Mouse (Mus musculus) frontal cortex, postnatal 25 days (tissue): ENCODE data around the gene Dlst.
"Not testable (repeated sequence)": the region's sequence is repeated elsewhere in the genome, so short reads cannot be mapped to it uniquely, and the experiment has no call there.

Source experiments
- DNase-seq, 2 experiments: peaks; one replicate each; pipeline ENCODE4 v3.0.0; 2022; ENCODE audit warnings: low spot score in 2 of 2

The Dlst gene

DNA sequence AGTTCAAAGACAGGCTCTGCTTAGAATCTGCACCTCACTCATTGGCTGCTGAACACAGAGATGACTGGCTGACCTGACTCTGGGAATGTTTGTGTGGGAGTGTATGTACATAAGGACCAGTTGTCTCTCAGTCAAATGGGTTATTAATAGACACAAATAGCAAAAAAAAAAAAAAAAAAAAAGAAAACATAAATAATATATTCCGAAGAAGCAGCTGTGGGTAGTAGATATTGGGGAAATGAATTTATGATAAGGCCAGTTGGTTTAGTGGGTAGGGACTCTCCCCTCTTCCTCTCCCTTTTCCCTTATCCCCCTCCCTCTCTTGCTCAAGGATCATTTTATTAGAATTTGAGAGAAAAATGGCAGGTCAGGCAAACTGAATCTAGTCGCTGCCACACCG, 3.3 kb downstream of the Dlst start:
- no peak for DNase-seq

DNA sequence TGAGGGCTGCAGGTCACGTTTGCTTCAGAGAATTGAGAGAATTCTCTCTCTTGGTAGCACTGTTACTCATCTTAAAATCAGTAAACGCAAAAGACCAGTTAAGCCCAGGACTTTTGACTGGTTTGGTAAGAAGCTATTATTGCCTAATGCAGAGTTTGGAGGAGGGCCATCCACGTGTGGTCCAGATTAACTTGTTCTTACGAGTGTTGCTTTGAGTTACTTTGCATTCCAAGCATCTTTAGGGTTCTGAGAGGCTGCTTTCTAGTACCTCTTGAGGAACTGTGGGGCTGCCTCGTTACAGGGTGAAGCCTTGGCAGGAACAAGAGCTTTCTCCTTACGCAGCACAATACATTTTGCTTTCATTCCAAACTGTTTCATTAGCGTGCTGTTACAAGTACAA, 5.0 kb downstream of the Dlst start:
- no peak for DNase-seq

DNA sequence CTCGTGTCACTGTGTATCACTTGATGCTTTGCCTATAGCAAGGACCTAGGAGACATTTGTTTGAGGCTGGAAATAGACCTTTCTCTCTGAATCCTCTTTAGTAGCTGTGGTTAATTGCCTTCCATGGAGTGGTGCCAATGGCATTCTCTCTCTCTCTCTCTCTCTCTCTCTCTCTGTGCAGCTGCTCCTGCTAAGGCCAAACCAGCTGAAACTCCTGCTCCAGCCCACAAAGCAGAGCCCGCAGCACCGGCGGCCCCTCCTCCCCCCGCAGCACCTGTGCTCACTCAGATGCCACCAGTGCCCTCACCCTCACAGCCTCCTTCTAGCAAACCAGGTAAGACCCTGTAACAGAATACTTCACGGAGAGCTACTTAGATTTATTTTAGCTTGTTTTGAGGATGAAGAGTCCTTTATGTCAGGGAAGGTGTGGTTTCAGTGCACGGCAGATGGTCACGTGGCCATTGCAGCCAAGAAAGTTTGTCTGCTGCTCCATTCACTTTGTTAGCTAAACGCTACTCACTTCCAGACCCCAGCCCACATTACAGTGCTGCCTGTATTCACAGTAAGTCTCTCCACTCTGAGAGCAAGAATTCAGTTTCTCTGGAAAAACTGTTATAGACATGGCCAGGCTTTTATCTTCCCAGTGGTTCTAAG, 11.3 kb downstream of the Dlst start:
- DNase-seq: no peak

DNA sequence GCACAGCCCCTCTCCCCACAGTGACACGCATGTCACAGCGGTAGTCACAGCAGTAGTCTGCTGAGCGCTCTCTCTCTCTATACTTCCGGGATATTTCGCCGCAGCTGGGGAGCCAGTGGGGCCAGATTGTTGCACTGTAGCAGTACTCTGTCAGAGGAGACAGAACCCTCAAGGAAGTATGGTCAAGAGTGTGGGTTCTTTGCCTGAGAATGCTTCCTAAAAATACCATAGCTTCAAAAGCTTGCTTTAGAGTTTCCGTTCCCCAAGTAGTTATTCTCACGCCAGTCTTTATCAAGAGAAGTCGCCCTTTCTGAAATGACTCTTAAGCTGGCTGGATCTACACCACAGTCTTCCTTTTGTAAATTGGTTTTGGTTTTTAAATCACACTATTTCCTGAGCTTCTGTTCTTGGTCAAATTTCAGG, 12.5 kb downstream of the Dlst start:
- no peak for DNase-seq

DNA sequence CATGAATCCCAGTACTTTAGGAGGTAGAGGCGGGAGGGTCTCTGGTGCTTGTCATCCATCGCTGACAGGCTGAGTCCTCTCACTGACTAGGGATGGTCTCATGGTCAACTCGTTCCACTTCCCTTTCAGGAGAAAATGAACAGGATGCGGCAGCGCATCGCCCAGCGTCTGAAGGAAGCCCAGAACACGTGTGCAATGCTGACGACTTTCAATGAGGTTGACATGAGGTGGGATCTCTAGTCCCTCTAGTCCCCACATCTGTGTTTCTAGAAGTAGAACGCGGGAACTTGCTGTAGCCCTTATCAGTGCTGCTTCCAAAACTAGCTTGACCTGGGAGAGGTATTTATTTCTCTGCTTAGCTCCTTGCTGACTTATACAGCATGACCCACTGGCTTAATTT, 13.0 kb downstream of the Dlst start:
- no peak for DNase-seq

DNA sequence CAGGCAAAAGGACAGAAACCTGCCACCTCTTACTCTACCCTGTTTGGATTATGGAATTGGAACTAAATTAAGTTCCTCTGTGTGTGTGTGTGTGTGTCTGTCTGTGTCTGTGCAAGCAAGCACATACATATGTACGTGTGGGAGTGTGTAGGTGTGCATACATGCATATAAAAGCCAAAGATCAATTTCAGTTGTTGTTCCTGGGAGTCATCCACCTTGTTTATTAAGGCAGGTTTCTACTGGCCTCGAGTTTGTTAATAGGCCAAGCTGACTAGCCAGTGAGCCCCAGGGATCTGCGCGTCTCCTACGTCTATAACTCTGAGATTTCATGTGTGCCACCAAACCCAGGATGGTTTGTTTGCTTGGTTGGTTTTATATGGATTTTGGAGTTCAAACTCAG, 14.1 kb downstream of the Dlst start:
- no peak for DNase-seq

DNA sequence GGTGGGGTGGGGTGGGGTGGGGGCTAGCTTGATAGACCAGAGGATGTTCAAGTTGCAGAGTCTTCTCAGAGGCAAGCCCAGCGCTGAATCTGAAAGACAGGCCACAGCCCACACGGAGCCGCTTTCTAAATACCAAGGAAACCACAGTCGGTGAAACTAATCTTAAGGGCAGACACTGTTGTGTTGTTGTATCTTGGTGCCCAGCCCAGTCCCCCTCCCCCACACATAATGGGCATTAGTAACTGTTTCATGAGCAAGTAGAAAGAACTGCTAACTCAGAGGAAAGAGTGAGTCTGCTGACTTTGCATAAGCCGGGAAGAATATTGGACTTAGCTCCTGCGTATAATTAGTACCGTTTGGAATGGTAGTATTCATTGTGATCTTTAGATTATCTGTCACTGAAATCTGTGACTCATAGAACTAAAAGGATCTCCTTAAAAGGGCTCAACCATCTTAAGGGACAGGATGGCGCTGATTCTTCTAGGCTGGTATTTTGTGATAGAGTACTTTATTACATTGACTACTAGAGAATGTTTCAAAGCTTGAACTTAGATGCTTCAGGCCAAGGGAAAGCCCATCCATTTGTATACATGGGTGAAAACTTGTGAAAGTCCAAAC, 16.5 kb downstream of the Dlst start:
- no peak for DNase-seq

DNA sequence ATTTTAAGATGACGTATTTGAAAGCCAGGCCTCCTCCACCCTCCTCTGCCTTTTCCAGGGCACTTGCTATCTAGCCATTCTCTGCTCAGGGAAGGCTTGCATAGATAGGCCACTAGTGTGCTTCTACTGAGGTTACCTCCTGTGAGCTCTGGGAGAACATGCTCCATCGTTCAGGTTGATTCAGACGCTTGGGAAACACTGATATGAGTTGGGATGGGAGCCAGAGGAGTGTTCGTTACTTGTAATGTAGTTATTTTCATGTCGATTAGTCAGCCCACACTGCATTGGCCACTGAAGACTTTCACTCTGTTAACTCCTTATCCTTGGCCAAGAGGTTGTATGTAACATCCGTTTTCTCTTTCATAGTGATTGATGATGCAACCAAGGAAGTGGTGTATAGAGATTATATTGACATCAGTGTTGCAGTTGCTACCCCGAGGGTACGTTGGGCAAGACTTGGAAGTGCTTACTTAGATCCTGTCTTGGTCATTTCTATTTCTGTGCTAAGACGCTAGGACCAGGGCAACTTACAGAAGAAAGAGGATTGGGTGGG, 18.9 kb downstream of the Dlst start:
- no peak for DNase-seq

DNA sequence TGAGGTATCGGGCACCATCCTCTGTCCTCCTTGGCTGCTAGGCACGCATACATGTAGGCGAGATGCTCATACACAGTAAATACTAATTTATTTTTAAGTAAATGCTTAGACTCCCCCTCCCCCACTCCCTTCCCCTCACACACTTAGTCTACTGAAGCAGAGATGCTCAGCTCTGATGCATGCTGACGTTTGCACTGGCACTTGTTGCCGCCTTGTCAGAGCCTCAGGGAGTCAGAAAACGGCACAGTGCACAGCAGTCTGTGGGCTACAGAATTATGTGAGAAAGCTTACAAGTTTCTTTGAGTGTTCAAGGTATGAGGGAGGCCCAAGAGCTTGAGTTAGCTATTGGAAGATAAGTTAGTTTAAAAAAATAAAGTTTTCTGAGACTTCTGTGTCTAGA, 20.7 kb downstream of the Dlst start:
- DNase-seq: no peak

DNA sequence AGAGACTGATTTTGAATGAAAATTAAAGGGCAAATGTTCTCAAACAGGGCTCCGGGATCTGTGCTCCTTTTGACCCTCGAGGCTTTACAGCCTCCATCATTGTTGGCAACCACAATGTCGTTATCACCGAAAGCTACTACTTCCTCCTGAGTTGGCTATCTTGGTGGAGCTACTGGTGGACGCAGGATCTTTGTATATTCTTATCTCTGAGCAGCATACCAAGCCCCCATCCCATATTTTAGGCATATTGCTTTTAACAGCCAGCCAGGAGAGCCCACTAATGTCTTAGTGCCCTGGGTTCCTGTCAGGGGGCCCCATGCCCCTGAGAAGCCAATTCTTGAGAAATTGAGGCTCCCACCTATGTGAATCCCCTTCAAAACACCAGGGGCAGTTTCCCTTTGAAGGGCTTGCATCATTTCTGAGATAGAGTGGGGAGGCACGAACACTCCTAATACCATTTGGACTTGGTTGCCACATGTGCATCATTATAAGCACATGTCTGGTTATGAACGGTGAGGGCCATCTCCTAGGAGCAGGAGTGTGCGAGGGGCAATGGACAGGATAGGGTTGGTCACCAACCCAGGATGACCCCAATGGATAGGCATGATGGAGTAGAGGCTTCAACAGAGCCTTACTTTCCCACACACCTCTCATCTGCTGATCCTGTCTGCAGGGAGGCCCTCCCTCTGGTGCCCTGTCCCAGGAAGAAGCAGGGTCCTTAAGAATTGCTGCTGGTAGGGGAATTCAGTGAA, 23.6 kb downstream of the Dlst start:
- no peak for DNase-seq

DNA sequence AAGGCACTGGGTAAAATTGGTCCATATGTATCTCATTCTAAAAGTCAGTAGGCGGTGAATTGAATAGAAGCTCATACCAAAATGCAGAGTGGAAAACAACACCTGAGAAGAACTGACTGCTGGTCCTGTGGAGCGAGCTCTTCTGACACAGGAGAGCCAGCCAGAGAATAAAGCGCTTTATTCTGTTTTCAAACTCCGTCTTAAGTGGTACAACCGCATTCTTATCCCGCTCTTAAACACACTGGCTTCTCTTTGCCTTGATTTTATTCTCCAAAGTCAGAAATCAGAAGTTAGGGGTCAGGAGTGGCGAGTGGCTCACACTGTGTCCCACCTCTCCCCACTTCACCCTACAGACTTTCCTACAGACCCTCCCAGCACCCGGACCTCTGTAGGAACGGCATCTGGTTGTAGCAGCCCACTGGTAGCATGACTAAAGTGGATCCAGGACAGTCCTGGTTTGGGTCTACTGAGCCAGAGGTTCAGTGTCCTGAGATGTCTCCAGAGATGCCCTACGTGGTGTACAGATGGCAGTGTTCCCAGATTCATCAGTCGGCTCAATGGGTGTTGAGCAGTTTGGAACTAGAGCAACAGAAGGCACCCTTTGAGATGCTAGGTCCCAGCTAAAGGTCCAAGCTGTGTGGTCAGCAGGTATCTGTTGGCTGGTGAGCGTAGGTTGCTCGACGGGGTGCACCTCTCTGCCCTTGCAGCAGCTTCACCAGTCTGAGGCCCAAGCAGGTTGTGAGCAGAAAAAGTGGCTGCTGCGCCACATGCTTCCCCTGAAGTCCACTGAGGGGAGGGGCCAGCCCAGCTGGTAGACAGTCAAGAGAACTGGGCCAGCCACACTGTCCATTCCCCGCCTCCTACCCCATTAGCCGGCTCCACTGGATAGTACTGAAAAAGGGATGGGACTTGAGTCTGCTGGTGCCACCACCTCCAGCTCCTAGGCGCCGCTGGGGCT, 25.2 kb downstream of the Dlst start:
- no peak for DNase-seq

DNA sequence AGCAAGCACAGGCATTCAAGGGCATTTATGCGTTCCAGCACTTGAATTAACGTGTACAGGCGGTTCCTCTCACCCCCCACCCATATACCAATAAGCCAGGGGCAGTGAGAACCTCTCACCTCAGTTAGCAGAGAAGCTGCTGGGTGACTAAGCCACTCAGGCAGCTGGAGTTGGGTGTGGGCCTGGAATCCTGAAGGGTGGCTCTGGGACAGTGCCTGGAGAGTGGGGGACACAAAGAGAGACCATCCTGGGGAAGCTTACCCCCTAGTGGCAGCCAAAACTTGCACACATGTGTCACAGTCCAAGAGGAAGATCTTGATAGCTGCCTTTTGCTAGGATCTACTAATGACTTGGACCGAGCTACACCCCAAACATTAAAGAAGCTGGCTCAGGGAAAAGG, 26.0 kb downstream of the Dlst start:
- no peak for DNase-seq

DNA sequence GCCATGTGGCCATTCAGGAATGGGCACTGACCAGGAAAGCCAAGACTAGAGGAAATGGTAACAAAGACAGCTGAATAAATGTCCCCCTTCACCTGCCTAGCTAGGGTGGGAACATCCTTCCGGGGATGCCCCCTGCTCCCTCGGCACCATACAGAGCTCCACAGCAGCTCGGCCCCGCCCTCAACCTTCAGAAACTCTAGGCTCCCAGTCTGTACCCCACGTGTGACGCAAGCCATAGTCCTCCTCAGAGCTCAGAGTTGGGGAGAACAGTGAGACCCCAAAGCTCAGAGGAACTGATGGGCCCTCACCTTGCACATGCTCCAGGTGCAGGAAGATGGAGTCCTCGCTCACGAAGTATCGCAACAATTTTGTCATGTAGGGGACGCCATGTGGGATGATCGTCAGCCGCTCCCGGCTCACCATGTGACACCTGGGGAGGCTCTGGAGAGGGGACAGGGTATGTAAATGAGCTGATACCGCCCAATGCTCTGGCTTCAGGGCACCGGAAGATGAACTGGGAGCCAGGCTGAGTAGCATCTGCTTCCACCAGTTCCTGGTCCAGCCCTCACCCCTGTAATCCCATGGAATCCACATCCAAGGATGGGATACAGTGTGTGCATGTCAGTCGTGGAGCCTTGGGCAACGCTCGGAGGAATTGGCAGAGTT, 29.5 kb downstream of the Dlst start:
- DNase-seq: no peak

DNA sequence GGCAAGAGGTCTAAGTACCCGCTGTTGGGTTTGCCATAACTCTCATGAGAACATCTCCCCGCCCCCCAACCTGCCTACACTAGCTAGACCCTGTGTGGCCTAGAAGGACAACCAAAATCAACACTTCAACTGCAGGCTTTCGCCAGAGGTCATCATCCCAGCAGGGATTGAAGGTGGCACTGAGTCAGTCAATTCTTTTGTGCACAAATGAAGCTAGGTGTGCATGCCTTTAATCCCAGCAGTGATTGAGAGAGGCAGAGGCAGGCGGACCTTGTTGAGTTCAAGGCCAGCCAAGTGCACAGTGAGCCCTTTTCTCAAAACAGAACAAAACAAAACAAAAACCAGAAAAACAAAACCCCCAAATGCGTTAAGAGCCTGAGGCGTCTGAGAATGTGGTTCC, 30.5 kb downstream of the Dlst start:
- DNase-seq: no peak

DNA sequence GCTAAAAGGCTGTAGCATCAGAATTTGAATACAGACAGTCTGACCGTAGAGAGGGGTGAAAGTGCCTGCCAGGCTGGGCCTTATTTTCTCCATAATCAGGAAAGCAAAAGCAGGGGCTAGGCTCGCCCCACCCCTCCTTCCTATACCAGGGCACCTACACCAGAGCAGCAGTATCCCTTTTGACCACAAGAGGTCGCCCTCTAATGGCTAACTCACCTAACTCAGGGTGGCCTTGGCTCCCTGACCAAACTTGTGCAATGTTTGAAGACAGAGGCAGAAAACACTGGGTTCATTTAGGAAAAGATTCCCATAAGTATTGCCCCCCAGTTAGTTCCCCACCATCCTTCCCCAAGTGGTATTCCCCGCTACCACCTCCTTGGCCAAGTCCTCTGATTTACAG, 32.2 kb downstream of the Dlst start:
- peak; percentile 66 to 76 for DNase-seq

DNA sequence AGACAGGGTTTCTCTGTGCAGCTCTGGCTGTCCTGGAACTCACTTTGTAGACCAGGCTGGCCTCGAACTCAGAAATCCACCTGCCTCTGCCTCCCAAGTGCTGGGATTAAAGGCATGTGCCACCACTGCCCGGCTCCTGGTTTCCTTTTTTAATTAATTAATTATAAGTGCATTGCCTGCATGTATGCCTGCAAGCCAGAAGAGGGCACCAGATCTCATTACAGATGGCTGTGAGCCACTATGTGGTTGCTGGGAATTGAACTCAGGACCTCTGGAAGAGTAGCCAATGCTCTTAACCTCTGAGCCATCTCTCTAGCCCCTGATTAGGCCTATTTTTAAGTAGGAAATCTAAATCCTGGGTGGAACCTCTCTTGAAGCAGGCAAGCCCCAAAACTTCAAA, 33.6 kb downstream of the Dlst start:
- not testable (repeated sequence) for DNase-seq

DNA sequence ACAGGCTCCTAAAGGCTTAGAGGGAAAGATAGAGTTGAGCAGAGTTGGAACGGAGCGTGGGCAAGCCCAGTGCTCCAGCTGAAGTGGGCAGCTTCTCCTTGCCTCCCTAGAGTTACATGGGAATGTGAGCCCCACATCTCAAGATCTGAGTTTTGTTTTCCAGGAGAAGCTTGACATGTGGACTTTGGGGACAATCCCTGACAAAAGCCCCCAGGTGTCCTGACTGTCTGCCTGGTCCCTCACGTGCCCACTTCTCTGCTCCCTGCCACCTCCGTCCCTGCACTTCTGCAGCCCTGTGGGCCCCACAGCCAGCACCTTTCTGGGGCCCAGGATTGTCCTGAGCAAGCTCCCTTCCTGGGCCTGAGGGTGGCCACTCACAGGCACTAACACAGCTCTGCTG, 34.2 kb downstream of the Dlst start:
- DNase-seq: no peak

DNA sequence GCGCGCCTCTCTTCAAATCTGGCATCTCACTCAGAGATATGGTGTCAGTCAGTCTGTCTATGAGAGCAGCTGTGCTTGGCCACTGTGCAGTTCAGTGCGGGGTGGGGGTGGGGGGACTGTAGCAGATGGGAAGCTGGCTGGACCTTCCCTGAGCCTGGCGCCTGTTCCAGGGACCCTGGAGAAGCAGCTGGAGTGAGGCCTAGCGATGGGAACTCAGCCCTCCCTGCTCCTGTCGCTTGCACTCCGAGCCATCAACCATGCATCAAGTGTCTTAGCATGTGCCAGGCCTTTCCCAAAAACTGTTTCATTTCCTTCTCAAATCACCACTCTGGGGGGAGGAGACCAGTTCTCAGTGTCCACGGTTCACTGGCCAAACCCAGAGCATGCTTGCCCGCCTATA, 35.0 kb downstream of the Dlst start:
- DNase-seq: no peak

DNA sequence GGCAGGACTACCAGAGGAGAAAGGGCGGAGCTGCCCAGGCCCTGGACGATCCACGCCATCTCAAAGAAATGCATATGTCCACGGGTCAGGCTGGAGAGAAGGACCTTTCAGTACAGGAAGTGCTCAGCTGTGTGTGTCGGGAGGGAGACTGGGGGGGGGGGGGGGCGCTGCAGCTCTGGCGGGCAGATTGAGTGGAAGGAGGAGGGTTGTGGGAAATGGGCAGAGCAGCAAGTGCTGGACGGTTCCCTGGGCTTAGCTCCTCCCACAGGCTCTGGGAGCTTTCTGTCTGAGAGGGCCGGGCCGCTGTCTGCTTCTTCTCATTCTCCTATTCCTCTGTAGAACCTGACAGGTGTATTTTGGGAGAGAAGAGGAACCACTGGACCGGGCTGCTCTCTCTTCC, 35.7 kb downstream of the Dlst start:
- no peak for DNase-seq

DNA sequence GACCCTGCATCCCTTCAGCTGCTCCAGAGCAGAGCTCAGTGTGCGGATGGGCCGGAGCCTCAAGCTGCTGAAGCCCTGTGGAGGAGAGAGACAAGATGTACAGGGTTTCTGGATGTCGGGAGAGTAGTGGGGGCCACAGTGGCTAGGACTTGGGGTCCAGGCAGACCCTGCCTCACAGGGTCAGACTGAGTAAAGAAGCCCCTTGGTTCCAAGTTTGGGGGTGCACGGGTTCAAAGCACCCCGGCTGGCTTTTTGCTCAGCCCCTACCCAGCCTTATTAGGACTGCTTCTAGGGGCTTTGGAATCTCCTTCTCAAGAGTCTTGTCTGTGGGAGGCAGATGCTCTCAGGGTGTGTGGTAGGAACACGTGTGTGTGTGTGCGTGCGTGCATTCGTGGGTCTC, 36.2 kb downstream of the Dlst start:
- no peak for DNase-seq

DNA sequence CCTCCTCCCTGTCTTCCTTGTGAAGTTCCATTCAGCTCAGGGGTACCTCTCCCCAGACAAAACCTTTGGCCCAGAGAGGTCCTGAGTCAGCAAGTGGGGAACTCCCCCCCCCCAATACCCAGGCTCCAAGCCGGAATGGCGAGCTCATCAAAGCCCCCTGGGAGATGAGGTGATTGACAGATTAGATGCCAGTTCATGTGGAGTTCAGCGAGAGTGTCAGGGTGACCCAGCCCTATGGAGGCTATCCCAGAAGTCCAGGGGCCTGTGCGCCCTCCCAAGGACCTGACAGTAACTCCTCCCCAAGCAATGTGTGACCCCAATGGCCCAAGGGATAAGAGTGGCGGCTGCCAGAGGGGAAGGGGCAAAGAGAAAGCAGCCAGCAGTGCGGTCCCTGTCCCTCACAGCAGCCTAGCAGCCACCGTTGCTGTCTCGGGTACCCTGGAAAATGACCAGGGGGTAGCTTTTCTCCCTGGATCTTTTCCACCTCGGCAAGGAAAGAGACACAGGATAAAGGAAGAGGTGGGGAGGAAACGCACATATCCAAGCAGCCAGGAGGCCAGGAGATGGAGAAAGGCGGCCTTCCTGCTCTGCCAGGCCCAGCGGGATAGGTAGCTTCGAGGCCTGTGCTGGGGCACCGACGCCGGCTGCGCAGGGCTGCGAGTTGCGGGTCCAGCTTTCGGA, 39.8 kb downstream of the Dlst start:
- no peak for DNase-seq
